Mouse (Mus musculus) left cerebral cortex, postnatal 10 days (tissue): ENCODE data around the gene Hoxd10. TPM values are rescaled to one million over a fixed set of nuclear protein-coding genes. Genes with fewer than 3 reads are reported as not detected.

Experiments used
- DNase-seq, 2 experiments: peaks; one replicate each; pipeline ENCODE4 v3.0.0; 2021 to 2022; ENCODE audit warnings: low spot score in 2 of 2, mixed read lengths in 1 of 2; ENCODE audit errors: extremely low spot score in 1 of 2
- intact Hi-C: fragments of 180-260 bp; cut with DNase I; formaldehyde crosslinking; loops from one replicate; pipeline ENCODE4 v1.15.1; 2025
- total RNA-seq, 2 experiments: library from RNA; stranded (reverse); gene quantifications; 2 replicates each; pipeline ENCODE4 v1.2.3; 2021

The Hoxd10 gene
- total RNA-seq, 2 experiments from 2014 or later: not detected

DNA sequence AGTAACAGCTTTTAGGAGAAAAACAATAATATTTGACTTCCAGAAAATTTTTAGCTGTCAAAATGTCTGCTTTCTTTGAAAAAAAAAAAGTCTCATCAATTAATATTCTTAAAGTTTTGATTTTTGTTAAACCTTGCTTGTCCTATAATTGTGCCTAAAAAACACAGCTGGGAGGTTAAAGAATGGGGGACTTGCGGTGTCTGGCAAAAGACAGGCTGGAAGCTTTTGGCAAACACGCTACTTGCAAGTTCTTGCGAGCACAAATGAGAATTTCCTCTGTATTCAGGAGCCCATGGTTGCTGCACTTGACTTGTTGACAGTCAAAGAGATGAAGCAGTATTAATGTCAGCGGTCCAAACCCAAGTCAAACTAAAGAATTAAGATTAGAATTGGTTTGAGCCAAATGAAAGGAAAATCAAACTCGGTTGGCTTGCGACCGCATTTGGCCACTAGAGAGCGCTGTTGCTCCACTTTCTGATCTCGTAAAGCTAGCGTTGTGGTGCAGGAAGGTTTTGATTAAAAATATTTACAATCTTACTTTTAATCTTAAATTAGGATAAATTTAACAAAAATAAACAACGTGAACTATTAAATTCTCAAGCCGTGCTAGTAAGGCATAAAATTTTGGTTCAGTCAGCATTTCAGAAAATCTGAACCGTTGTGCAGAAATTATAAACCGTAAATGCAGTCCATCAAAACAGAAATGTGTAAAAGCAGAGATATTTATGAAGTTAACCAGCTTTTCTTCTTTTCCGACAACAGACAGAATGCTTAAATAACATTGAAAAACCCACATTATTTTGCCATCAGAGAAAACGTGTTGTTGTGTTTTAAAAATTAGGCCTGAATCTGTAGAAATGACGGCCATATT, 10.5 kb downstream of the Hoxd10 start:
- peak; percentile 69 to 75 for DNase-seq
- intact Hi-C loops: loop anchor here (2.0 to 10.0 kb wide), 4 partner anchors 435 to 887 kb away; no protein-coding TSS in a partner anchor

DNA sequence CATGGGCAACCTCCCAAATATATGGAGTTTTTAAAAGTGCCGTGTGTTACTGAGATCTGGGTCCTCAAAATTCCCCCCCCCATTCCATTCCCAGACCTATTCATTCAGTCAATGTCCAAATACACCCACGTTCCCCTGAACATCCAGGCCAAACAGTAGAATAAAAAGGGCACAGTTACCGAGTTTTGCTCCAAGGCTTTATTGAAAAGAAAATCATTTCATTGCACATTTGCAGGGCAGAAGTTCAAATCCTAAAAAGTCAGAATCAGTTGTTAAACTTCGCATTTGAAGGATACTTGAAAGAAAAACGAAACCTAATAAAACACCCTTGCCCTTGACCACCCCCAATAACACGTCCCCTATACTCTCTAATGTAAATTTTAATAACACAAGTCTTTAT, 11.1 kb downstream of the Hoxd10 start:
- intact Hi-C loops: loop anchor here (2.0 to 10.0 kb wide), 4 partner anchors 434 to 886 kb away; no protein-coding TSS in a partner anchor
- DNase-seq: no peak

DNA sequence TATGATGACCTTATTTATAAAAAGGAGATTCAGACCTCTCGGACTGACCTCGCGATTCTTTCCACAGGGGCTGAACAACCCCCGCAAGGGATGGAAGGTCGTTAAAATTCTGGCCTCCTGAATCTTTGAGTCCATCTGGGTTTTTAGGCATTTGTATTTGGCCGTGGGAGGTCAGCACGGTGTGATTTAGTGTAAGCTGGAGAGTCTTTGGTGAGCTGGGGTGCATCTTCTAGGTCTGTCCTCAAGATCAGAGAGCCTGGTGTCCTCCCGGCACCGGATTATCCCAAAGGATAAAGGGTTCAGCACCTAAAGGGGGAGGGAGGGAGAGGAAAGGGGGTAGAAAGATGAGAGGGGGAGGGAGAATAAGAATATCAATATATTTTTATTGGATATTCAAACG, 11.6 kb downstream of the Hoxd10 start:
- intact Hi-C loops: loop anchor here (2.0 to 10.0 kb wide), 4 partner anchors 434 to 885 kb away; no protein-coding TSS in a partner anchor
- DNase-seq: no peak

DNA sequence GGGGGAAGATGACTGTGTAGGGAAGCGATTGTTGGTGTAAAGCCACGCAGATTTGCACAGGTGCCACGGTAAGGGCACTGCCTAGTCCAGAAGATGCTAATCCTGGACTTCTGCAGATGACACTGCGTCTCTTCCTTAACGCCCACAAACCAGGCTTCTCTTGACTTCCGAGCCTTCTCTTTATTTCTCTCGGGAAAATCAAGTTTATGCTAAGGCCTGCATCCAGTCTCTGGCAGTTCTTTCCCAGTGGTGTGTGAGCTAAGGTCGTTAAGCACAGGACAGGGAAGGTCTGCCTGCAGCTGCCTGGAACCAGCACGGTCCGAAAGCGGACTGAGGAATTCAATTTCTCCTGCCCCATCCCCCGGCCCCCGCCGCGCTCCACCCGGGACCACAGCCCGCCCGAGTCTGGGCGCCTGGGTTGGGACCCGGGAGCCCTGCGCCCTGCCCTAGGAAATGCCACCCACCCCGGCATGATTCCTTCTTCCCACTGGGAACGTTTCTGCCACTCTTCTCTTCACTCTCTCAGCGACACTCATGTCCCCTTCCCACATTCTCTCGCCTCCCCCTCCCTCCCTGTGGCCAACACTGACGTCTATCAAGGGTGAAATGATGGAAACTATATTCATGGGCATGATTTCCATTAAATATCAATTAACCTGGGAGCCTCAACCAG, 12.1 kb downstream of the Hoxd10 start:
- no peak for DNase-seq
- intact Hi-C loops: loop anchor here (2.0 to 10.0 kb wide), 4 partner anchors 433 to 885 kb away; no protein-coding TSS in a partner anchor

DNA sequence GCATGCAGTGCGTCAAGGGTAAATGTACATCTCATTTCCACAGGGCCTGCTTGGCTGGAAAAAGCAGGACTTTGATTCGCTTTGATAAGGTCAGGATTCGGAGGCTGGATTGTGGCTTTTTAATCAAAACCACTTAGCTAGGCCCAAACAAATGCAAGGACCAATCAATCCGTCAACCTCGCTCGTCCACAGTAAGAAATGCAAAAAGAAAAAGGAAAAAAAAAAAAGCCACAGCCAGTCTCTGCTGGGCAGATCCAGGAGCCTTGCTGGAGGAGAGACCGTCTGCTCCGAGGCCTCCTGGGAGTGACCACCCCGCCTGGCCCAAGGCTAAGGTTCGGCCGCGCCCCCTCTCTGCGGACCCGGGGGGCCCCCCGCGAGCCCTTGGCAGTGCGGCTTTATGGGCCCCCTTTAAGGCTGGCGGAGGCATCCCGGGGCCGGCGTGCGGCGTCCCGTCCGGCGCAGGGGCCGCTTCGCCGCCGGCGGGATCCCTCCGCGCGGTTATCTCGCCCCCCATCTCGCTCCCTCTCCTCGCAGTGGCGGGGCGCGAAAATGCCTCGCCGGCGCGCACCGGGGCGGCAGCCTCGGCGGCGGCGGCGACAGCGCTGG, 12.8 kb downstream of the Hoxd10 start, which contains the start of gene Hoxd8:
TSS of gene Hoxd8 (plus strand) at position 223 of the 606 bp plus-strand sequence.
- intact Hi-C loops: loop anchor here (5.0 to 10.0 kb wide), 3 partner anchors 433 to 720 kb away; no protein-coding TSS in a partner anchor
- no peak for DNase-seq

DNA sequence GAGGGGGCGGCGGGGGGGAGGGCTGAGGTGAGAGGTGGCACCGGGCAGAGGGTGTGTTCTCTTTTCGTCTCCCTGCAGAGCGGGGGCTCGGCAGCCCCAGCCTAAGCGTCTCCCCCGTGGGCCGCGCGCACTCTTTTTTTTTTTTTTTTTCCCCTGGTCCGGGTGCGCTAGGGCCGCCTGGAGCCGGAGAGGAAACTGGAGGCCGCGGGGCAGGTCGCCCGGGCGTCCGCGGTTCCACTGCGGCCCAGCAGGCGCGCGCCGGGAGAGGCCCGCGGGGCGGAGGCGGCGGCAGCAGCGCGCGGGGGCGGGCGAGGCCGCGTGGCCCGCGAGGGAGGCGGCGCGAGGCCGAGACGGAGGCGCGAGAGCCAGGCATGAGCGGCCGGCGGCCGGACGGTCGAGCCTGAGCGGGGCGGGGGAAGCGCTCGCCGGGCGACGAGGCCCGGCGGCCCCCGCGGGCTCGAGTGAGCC, 13.3 kb downstream of the Hoxd10 start:
- no peak for DNase-seq
- intact Hi-C loops: loop anchor here (5.0 to 10.0 kb wide), 3 partner anchors 432 to 720 kb away; no protein-coding TSS in a partner anchor

DNA sequence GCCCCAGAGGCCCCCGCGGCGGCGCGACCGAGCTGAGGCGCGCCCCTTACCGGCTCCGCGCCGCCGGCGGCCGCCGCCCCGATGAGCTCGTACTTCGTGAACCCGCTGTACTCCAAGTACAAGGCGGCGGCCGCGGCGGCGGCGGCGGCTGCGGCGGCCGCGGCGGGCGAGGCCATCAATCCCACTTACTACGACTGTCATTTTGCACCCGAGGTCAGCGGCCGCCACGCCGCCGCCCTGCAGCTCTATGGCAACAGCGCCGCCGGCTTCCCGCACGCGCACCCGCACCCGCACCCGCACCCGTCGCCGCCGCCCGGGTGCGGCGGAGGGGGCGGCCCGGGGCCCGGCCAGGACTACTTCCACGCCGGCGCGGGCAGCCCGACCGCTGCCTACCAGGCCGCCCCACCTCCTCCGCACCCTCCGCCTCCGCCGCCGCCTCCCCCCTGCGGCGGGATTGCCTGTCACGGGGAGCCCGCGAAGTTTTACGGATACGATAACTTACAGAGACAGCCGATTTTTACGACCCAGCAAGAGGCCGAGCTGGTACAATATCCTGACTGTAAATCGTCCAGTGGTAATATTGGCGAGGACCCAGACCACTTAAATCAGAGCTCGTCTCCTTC, 13.9 kb downstream of the Hoxd10 start:
- DNase-seq: no peak
- intact Hi-C loops: loop anchor here (10.0 kb wide), 1 partner anchor 719 kb away; no protein-coding TSS in a partner anchor

DNA sequence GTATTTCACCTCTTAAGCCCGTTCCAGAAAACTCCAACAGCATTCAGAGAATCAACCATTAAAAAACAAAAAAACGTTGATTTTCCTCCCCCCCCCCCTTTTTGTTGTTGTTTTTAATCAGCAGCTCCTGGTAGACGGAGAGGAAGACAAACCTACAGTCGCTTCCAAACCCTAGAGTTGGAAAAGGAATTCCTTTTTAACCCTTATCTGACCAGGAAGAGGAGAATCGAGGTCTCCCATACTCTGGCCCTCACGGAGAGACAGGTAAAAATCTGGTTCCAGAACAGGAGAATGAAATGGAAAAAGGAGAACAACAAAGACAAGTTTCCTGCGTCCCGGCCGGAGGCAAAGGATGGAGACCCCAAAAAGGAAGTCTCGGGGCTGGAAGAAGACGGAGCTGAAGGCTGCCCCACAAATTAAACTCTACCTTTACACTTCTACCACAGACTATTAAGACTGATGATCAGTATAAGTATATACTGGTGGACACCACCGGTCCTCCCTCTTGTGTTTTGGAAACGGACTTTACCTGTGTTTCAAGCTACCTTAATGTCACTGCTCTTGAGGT, 14.8 kb downstream of the Hoxd10 start:
- intact Hi-C loops: loop anchor here (10.0 kb wide), 1 partner anchor 718 kb away; no protein-coding TSS in a partner anchor
- DNase-seq: no peak

DNA sequence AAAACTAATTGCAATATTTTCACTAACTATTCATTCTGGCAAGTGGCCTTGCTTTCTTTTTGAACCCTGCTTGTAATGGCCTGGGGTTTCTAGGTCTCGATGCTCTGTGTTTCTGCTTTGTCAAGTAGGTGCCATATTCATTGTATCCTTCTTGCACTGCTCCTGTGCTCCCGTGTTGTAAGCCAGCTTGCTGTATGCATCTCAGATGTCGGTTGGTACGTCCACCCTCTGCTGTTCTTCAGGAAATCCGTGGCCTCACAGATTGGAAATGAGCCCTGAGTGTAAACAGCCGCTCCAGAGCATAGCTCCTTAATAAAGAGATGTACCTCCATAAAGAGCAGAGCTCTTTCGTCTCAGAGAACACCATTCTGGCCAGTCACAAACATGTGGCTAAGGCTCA, 15.9 kb downstream of the Hoxd10 start:
- no peak for DNase-seq
- intact Hi-C loops: loop anchor here (10.0 kb wide), 1 partner anchor 717 kb away; no protein-coding TSS in a partner anchor

DNA sequence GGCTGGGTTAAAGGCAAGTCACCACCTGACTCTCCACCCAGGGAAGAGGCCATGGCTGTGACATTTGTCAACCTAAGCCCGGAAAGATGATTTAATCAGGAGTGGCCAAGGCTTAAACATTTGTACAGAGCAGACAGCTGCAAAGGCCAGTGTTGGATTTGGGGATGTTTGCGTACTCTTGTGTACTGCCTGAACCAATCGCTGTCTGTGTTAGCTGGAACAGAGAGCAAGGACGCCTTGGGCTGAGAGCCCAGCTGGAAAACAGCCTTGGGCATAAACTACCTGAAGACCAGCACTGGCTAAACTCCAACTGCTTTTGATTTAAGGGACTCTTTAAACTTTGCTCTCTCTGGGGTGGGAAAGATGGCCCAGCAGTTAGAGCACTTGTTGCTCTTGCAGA, 17.0 kb downstream of the Hoxd10 start:
- no peak for DNase-seq
- intact Hi-C loops: loop anchor here (10.0 kb wide), 1 partner anchor 716 kb away; no protein-coding TSS in a partner anchor

DNA sequence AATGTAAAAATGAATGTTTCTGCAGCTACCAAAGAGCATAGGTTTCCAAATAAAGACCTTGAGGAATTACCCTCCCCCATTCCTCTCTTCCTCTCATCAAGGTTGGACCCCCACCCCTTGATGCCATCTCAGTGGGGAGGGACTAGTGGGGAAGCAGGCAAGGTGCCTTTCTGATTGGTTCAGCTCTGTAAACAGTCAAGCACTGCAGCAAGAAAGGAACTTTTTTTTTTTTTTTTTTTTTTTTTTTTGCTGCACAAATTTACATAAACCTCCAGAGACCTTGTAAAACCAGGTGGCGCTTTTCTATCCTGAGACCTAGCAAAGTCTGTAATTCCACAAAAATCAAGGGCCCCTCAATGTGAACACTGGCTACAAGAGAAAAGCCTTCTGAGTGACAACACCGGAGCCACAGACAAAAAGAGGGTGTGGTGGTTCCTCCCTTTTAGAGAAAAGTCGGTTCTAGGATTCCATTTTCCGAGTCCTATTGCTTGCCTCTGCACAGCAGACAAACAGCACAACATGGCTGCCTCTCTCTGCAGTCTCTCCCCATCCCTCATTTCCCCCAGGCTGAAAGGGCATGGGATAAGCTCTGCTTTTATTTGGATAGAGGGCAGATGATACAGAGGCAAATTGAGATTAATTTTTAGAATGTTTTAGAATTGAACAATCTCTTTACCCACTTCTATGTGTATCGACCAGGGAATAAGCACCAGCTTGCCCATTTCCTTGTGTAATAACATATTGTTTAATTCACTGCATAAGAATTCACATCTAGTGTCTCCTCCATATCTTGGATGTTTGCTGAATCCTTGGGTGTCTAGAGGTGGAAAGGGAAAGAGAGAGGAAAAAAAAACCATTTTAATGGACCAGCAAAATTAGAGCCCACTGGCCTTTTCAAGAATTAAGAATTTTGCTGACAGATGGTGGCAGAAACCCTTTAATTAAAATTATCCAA, 18.0 kb downstream of the Hoxd10 start:
- no peak for DNase-seq
- intact Hi-C loops: loop anchor here (10.0 kb wide), 1 partner anchor 715 kb away; no protein-coding TSS in a partner anchor

DNA sequence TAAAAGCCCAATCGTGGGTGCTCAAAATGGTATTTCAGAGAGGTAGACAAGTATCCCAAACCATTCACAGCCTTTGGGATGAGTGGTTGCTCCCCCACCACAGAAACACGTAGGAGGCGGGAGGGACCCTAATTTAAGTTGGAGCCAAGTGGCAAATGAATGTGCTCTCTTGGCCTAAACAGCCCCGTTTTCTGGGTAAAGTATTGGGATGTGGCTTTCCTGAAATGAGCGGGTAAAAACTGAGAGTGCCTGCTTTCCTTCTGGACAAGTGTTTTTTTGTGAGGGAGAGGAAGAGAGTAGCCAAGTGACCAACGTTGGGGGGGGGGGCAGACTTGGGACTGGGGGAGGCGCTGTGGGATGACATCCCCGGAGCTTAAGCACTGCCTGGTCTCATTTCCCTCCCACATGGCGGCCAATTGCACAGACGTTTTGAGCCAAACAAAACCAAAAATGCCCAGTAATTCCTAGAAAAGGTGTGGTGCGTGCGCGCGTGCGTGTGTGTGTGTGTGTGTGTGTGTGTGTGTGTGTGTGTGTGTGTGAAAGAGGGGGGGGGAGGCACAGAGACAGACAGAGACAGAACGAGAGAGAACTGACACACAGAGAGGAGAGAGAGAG, 19.3 kb downstream of the Hoxd10 start:
- no peak for DNase-seq
- intact Hi-C loops: no loop called here

DNA sequence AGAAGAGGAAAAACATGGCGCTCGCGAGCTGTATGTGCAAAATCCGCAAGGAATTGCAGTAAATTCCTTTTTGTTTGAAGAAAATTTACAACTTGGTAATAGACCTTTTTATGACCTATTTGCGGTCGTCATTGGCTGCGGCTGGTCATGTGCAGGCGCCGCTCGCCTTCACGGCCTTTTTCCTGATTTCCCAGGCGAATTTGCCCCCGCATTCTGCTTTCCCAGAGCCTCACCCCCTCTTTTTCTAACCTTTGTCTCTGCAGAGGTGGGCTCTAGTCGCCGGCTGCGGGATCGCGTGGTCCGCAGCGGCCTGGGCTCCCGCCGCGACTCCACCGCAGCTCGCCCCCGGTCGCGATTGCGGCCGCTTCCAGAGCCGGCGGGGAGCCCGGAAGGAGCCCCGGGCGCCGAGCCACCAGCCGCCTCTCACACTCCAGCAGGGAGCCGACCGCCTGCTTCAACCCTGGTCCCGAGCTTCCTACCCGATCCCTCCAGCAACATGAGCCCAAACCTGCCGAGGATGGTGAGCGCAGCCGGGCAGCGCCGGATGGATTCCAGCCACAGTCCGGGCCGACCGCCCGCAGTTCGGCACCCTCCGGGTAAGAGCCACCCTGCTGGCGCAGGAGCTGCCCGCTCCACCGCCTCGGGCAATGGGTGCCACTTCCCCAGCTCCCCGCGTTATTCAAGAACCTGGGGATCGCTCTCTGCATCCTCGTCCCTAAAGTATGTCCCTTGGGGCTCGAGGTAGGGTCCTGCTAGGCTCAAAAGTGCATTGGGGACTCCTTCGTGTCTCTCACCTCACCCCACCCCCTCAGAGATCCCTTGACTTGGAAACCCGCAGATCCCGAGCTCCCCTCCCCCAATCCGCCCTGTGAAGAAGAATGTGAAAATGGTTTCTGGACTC, 20.2 kb downstream of the Hoxd10 start, which contains the start of the genes Hoxd3 and Hoxd4:
TSS of gene Hoxd3 (plus strand) at position 207 of the 901 bp plus-strand sequence.
TSS of gene Hoxd4 (plus strand) at position 209 of the 901 bp plus-strand sequence.
- intact Hi-C loops: no loop called here
- DNase-seq: no peak

DNA sequence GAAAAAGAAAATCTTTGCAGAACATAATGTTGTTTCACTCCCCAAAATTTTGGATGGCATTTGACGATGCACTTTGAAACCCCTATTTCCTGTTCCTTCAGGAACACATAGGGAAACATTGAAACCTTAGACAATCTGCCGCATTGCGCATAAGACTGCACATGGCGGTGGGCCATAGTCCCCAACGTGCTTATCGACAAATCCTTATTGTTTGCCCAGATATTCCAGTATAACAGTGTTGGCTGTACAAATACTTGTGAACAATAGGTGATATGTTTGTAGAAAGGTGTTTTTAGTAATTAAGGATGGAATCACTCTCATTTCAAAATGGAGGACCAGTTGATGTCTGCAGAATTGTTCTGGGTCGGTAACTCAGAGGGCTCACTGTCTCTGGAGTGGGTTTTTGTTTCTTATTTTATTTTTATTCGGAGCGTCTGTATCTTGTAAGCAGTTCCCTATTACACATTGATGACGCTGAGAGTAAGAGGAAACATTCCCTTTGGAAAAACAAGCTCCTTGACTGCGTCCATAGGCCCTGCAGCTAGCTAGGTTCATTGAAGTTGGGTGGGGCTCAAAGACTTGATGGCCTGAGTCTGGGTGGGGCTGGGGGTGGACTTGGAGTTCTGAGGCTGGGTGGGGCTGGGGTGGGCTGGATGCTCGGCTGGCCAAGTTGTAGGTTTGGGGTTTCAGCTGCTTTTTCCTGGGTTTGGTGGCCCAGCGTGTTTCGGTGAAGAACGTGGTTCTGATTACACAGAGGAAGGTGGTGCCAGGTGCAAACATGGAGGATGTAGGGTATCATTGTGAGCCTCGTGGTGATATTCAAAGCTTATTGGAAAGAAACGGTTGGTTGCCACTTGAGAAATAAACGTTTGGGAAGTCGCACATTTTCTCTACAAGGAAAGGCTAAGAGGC, 21.8 kb downstream of the Hoxd10 start:
- intact Hi-C loops: no loop called here
- DNase-seq: no peak
